Mouse (Mus musculus) liver, postnatal 0 days (tissue): ENCODE results near the gene Sh3gl2.

Experiments used
- CTCF ChIP-seq: sonication (generic); IDR thresholded peaks from 2 replicates; pipeline ENCODE4 v1.5.1; 2016; ENCODE audit warnings: antibody characterized with exemption, low read depth
- EP300 ChIP-seq: IDR thresholded peaks from 2 replicates; pipeline ENCODE4 v1.6.1; 2016; ENCODE audit warnings: antibody characterized with exemption, low read depth, mild to moderate bottlenecking

DNA sequence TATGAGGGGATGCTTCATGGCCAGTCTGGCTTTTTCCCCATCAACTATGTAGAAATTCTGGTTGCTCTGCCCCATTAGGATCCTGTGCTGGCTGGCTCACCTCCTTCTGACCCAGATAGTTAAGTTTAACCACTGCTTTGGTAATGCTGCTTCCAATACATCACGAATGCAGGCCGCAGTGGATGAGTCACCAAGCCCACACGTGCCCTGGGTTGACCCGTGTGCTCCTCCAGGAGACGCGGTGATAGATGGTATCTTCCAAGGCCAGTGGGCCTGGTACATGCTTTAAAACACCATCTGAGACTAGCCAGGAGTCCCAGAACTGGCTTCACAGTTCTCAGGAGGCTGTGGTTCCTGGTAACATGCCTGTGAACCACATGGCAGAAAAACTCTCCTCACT is 182.8 kb downstream of the Sh3gl2 start:
- TF ChIP-seq EP300 (no peak), CTCF (no peak)
